Comparison of ENCODE assay signal across 8 mouse cellular contexts in genomic region chrX:100739443-100739842, GRCm38 (mm10). TPM values are rescaled to one million over a fixed set of nuclear protein-coding genes. Genes with fewer than 3 reads are reported as not detected.
A peak's percentile ranks its signal among the peaks of the same experiment; 100 is the strongest.
DNase-seq lines count a peak whose midpoint lies in the region; ATAC-seq and TF ChIP-seq lines count a peak whose summit lies in the region.

No protein-coding gene starts in this region.

- no peak for TF ChIP-seq POLR2A in kidney, adult 2 months (IDR thresholded peaks at IDR 0.05; ENCODE audit: low read depth, low read length)

- peak; percentile 64; the same call in 1 of the 2 replicates for ATAC-seq in forebrain, embryonic 16.5 days

- DNase-seq in kidney, adult 2 months: no peak
- no peak for DNase-seq in kidney, postnatal 10 days
- DNase-seq in brain, adult 2 months (ENCODE audit: low read depth, low spot score): peak; percentile 49
- peak; percentile 16 for DNase-seq in midbrain, embryonic 10.5 days (ENCODE audit: low spot score)
- DNase-seq in spleen, adult 18-20 months: no peak
- DNase-seq in testis, postnatal 14 days (ENCODE audit: low spot score): no peak
- DNase-seq in adrenal gland, adult 2 months: no peak

- H3K27me3 ChIP-seq in kidney, adult 2 months (replicated peaks; ENCODE audit: control insufficient read depth, insufficient read depth, low read length): no peaks in the 10 kb centered on the region
- no peaks in the 10 kb centered on the region for H3K27me3 ChIP-seq in forebrain, embryonic 16.5 days (replicated peaks; ENCODE audit: control insufficient read depth, insufficient read depth, low read length)
- H3K27me3 ChIP-seq in midbrain, embryonic 10.5 days (ENCODE audit: low read depth, poor library complexity, severe bottlenecking): peaks cover 74% of the 10 kb centered on the region

- no peak for TF ChIP-seq CTCF in kidney, adult 2 months (conservative IDR thresholded peaks at IDR 0.05; ENCODE audit: insufficient read depth, insufficient read length, low read depth, low read length)

- peak overlapping the region; percentile 51 for H3K4me3 ChIP-seq in kidney, adult 2 months (ENCODE audit: insufficient read depth, low read depth, low read length)
- peak overlapping the region; percentile 38 for H3K4me3 ChIP-seq in forebrain, embryonic 16.5 days (replicated peaks; ENCODE audit: low read length)
- H3K4me3 ChIP-seq in midbrain, embryonic 10.5 days: peak overlapping the region; percentile 37

- 3% methylated on average over 10 of the region's 10 CpGs for WGBS in kidney, adult 2 months
- WGBS in forebrain, embryonic 16.5 days: 26% methylated on average over 10 of the region's 10 CpGs
- 31% methylated on average over 10 of the region's 10 CpGs for WGBS in midbrain, embryonic 10.5 days

- no peaks in the 10 kb centered on the region for H3K36me3 ChIP-seq in kidney, adult 2 months (ENCODE audit: control insufficient read depth, insufficient read depth, low read length)
- no peaks in the 10 kb centered on the region for H3K36me3 ChIP-seq in forebrain, embryonic 16.5 days (ENCODE audit: control insufficient read depth, insufficient read depth)
- H3K36me3 ChIP-seq in midbrain, embryonic 10.5 days: no peaks in the 10 kb centered on the region

- H3K4me2 ChIP-seq in forebrain, embryonic 16.5 days (ENCODE audit: low read length): peak overlapping the region; percentile 52

- peak overlapping the region; percentile 50 for H3K9ac ChIP-seq in forebrain, embryonic 16.5 days (replicated peaks; ENCODE audit: low read depth, low read length)

- H3K27ac ChIP-seq in kidney, adult 2 months (ENCODE audit: insufficient read depth, low read depth, low read length): no peak overlapping the region
- H3K27ac ChIP-seq in forebrain, embryonic 16.5 days (ENCODE audit: low read length): no peak overlapping the region
- no peak overlapping the region for H3K27ac ChIP-seq in midbrain, embryonic 10.5 days (replicated peaks)

- H3K4me1 ChIP-seq in kidney, adult 2 months (ENCODE audit: control insufficient read depth, insufficient read depth, low read length): peaks cover 3% of the 10 kb centered on the region; the same call in 1 of the 2 replicates
- H3K4me1 ChIP-seq in forebrain, embryonic 16.5 days (replicated peaks; ENCODE audit: control insufficient read depth, insufficient read depth, low read length): no peaks in the 10 kb centered on the region
- peaks cover 7% of the 10 kb centered on the region for H3K4me1 ChIP-seq in midbrain, embryonic 10.5 days

- no peaks in the 10 kb centered on the region for H3K9me3 ChIP-seq in forebrain, embryonic 16.5 days (ENCODE audit: control insufficient read depth, low read length)
- no peaks in the 10 kb centered on the region for H3K9me3 ChIP-seq in midbrain, embryonic 10.5 days (replicated peaks)

RNA-seq across cellular contexts. Expression of gene Gdpd2, which starts 9.8 kb away (rescaled TPM):
- 1.1 and 1.3 TPM in 2 replicates for polyA plus RNA-seq in kidney, adult 2 months (2012; rRNA removed)
- 10.7 and 15.1 TPM in 2 replicates for polyA plus RNA-seq in forebrain, embryonic 16.5 days (2015; fragmentation: Nextera tagmentation; extraction: Ambion mirVana)
- polyA plus RNA-seq in midbrain, embryonic 10.5 days (2016; fragmentation: Nextera tagmentation; extraction: Ambion mirVana): 10.8 and 14.8 TPM in 2 replicates
- total RNA-seq in adrenal gland, adult 2 months (2021): under 1 TPM; 0.17 to 0.20 TPM
- polyA plus RNA-seq in adrenal gland, adult 2 months (2012; rRNA removed): 0.60 and 0.86 TPM in 2 replicates

RNA-seq across cellular contexts. Expression of gene Dlg3, which starts 28.1 kb away (rescaled TPM):
- polyA plus RNA-seq in kidney, adult 2 months (2012; rRNA removed): 12.2 and 13.9 TPM in 2 replicates
- polyA plus RNA-seq in forebrain, embryonic 16.5 days (2015; fragmentation: Nextera tagmentation; extraction: Ambion mirVana): 10.5 and 11.2 TPM in 2 replicates
- polyA plus RNA-seq in midbrain, embryonic 10.5 days (2016; fragmentation: Nextera tagmentation; extraction: Ambion mirVana): 13.8 and 14.9 TPM in 2 replicates
- total RNA-seq in adrenal gland, adult 2 months (2021): 10 to 100 TPM; 33.3 to 48.6 TPM
- 7.1 TPM in 2 replicates for polyA plus RNA-seq in adrenal gland, adult 2 months (2012; rRNA removed)

Comparison
In these comparisons a context has a peak if more than half of its experiments do, and no peak if none do; other contexts are left out.
1. DNase-seq: peak in brain, adult 2 months (single experiment) and midbrain, embryonic 10.5 days (single experiment); none in kidney, adult 2 months (single experiment), kidney, postnatal 10 days (single experiment), spleen, adult 18-20 months (0 of 2), testis, postnatal 14 days (single experiment) and adrenal gland, adult 2 months (single experiment).
2. Peak in every context shown above with its lines, with median percentiles within 50 percentile points of each other: H3K4me3 ChIP-seq.